In the genomic region with DNA sequence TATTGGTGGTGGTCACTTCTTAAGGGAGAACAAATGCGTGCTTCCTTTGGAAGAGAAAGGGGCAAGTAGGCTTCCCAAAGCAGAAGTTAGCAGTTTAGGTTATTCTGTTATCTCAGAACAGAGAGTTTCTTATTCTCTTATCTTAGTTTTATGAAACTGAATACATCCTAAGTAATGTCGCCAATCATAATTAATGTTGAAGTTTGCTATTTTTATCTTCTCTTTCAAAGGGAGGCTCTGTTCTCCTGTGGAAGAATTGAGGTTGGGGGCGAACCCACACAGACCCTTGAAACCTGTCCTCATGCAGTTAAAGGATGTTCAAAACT, we compare ENCODE assay signal across 9 mouse cellular contexts. TPM values are rescaled to one million over a fixed set of nuclear protein-coding genes. Genes with fewer than 3 reads are reported as not detected.
DNase-seq lines count a peak whose midpoint lies in the region; ATAC-seq lines count a peak whose summit lies in the region.
"Had no signal": no experiment of that assay in that cellular context is flagged by ENCODE, and none has a peak within 500 bp of the region (broad histone marks: within the 10 kb centered on the region; RNA-seq: fewer than 3 reads in every experiment).

No protein-coding gene starts in this region.

- peak overlapping the region; percentile 84 for H3K4me3 ChIP-seq in kidney, embryonic 14.5 days (ENCODE audit: low read length)
- H3K4me3 ChIP-seq in brown adipose tissue, adult 24 weeks (ENCODE audit: insufficient read depth, low read depth, low read length) = peak overlapping the region; percentile 83
- H3K4me3 ChIP-seq in hindbrain, embryonic 15.5 days = peak overlapping the region; percentile 86
- peak overlapping the region; percentile 92 for H3K4me3 ChIP-seq in midbrain, embryonic 14.5 days (replicated peaks; ENCODE audit: low read depth, low read length)

- no peaks in the 10 kb centered on the region; the same call in 1 of the 2 replicates for H3K4me1 ChIP-seq in kidney, embryonic 14.5 days (ENCODE audit: control insufficient read depth, insufficient read depth, low read length)
- H3K4me1 ChIP-seq in brown adipose tissue, adult 24 weeks (ENCODE audit: control insufficient read depth, insufficient read depth, insufficient read length, low read length) = peaks cover 3% of the 10 kb centered on the region; the same call in 1 of the 2 replicates
- peaks cover 23% of the 10 kb centered on the region for H3K4me1 ChIP-seq in hindbrain, embryonic 15.5 days (replicated peaks)
- peaks cover 10% of the 10 kb centered on the region for H3K4me1 ChIP-seq in midbrain, embryonic 14.5 days (ENCODE audit: control insufficient read depth, insufficient read depth, low read length)

- H3K36me3 ChIP-seq in kidney, embryonic 14.5 days (ENCODE audit: control insufficient read depth, insufficient read depth, low read length) = peaks cover 24% of the 10 kb centered on the region; the same call in 1 of the 2 replicates
- peaks cover 19% of the 10 kb centered on the region for H3K36me3 ChIP-seq in hindbrain, embryonic 15.5 days
- peaks cover 22% of the 10 kb centered on the region for H3K36me3 ChIP-seq in midbrain, embryonic 14.5 days (ENCODE audit: control insufficient read depth, insufficient read depth, low read length)

- no peak overlapping the region for H3K27ac ChIP-seq in kidney, embryonic 14.5 days (ENCODE audit: low read depth, low read length)
- no peak overlapping the region for H3K27ac ChIP-seq in brown adipose tissue, adult 24 weeks (replicated peaks; ENCODE audit: low read depth, low read length)
- peak overlapping the region; percentile 88; the same call in 1 of the 2 replicates for H3K27ac ChIP-seq in hindbrain, embryonic 15.5 days (replicated peaks)
- no peak overlapping the region for H3K27ac ChIP-seq in midbrain, embryonic 14.5 days (replicated peaks; ENCODE audit: low read depth, low read length)

- peak overlapping the region; percentile 83 for H3K9ac ChIP-seq in kidney, embryonic 14.5 days (ENCODE audit: low read depth, low read length)
- H3K9ac ChIP-seq in hindbrain, embryonic 15.5 days = peak overlapping the region; percentile 88; the same call in 1 of the 2 replicates
- H3K9ac ChIP-seq in midbrain, embryonic 14.5 days (replicated peaks; ENCODE audit: low read length) = peak overlapping the region; percentile 86; the same call in 1 of the 2 replicates

- H3K9me3 ChIP-seq in kidney, embryonic 14.5 days (ENCODE audit: control insufficient read depth, low read length) = no peaks in the 10 kb centered on the region
- no peaks in the 10 kb centered on the region for H3K9me3 ChIP-seq in hindbrain, embryonic 15.5 days
- H3K9me3 ChIP-seq in midbrain, embryonic 14.5 days (ENCODE audit: control insufficient read depth, low read length) = no peaks in the 10 kb centered on the region

- intact Hi-C loops in left cerebral cortex, postnatal 25 days (cut with DNase I) = loop anchor here (2.0 to 5.0 kb wide), 2 partner anchors 37 to 180 kb away; a partner anchor contains a TSS

- ATAC-seq in kidney, embryonic 14.5 days (ENCODE audit: low FRiP score, low TSS enrichment) = no peak
- ATAC-seq in hindbrain, embryonic 15.5 days (ENCODE audit: low FRiP score, low read depth) = no peak
- ATAC-seq in midbrain, embryonic 14.5 days (ENCODE audit: low FRiP score, low TSS enrichment) = no peak
- no peak for ATAC-seq in megakaryocyte progenitor cell, adult 5-6 weeks (replicated peaks; ENCODE audit: poor library complexity)

- 51% methylated on average over 3 of the region's 3 CpGs for WGBS in kidney, embryonic 14.5 days
- WGBS in hindbrain, embryonic 15.5 days = 62% methylated on average over 3 of the region's 3 CpGs
- WGBS in midbrain, embryonic 14.5 days = 61% methylated on average over 3 of the region's 3 CpGs

- H3K27me3 ChIP-seq in kidney, embryonic 14.5 days (ENCODE audit: control insufficient read depth, insufficient read depth, low read length) = no peaks in the 10 kb centered on the region
- no peaks in the 10 kb centered on the region for H3K27me3 ChIP-seq in hindbrain, embryonic 15.5 days
- H3K27me3 ChIP-seq in midbrain, embryonic 14.5 days (ENCODE audit: control insufficient read depth, insufficient read depth, low read length) = no peaks in the 10 kb centered on the region
- H3K27me3 ChIP-seq: Patski had no signal

- no peak for DNase-seq in kidney, postnatal 25 days
- no peak for DNase-seq in midbrain, embryonic 14.5 days
- no peak for DNase-seq in adrenal gland, postnatal 25 days
- DNase-seq in left cerebral cortex, postnatal 25 days (ENCODE audit: low spot score in 2 of 2) = no peak

- H3K4me2 ChIP-seq in kidney, embryonic 14.5 days (replicated peaks; ENCODE audit: low read depth, low read length) = peak overlapping the region; percentile 72
- H3K4me2 ChIP-seq in hindbrain, embryonic 15.5 days = peak overlapping the region; percentile 78
- peak overlapping the region; percentile 72 for H3K4me2 ChIP-seq in midbrain, embryonic 14.5 days (ENCODE audit: low read length)

RNA-seq across cellular contexts. Expression of a gene that starts 0.7 kb away (rescaled TPM):
- polyA plus RNA-seq in kidney, embryonic 14.5 days (2014; fragmentation: Nextera tagmentation; extraction: Ambion mirVana) = 54.2 and 54.5 TPM in 2 replicates
- polyA plus RNA-seq in brown adipose tissue, adult 24 weeks (2012; ENCODE audit: insufficient read depth, insufficient read length, missing spikeins) = 23.6 and 33.0 TPM in 2 replicates
- polyA plus RNA-seq in hindbrain, embryonic 15.5 days (2015; fragmentation: Nextera tagmentation; extraction: Ambion mirVana) = 58.2 TPM in 2 replicates
- 66.4 and 70.8 TPM in 2 replicates for polyA plus RNA-seq in midbrain, embryonic 14.5 days (2014; fragmentation: Nextera tagmentation; extraction: Ambion mirVana)
- total RNA-seq in megakaryocyte progenitor cell, adult 5-6 weeks (2015) = 61.5 and 79.9 TPM in 2 replicates
- total RNA-seq in megakaryocyte progenitor cell, adult 5-6 weeks (2017) = 93.2 and 126 TPM in 2 replicates
- 34.2 and 45.3 TPM in 2 replicates for total RNA-seq in adrenal gland, postnatal 25 days (2021)
- total RNA-seq in left cerebral cortex, postnatal 25 days (2021) = 10 to 100 TPM; 14.7 to 17.0 TPM

RNA-seq across cellular contexts. Expression of a gene that starts 28.1 kb away (rescaled TPM):
- polyA plus RNA-seq in kidney, embryonic 14.5 days (2014; fragmentation: Nextera tagmentation; extraction: Ambion mirVana) = 64.8 and 67.8 TPM in 2 replicates
- polyA plus RNA-seq in brown adipose tissue, adult 24 weeks (2012; ENCODE audit: insufficient read depth, insufficient read length, missing spikeins) = 14.0 and 15.7 TPM in 2 replicates
- 53.5 and 59.6 TPM in 2 replicates for polyA plus RNA-seq in hindbrain, embryonic 15.5 days (2015; fragmentation: Nextera tagmentation; extraction: Ambion mirVana)
- polyA plus RNA-seq in midbrain, embryonic 14.5 days (2014; fragmentation: Nextera tagmentation; extraction: Ambion mirVana) = 64.6 and 70.9 TPM in 2 replicates
- total RNA-seq in megakaryocyte progenitor cell, adult 5-6 weeks (2015) = 83.4 and 106 TPM in 2 replicates
- 43.5 and 58.8 TPM in 2 replicates for total RNA-seq in megakaryocyte progenitor cell, adult 5-6 weeks (2017)
- 29.8 and 31.4 TPM in 2 replicates for total RNA-seq in adrenal gland, postnatal 25 days (2021)
- total RNA-seq in left cerebral cortex, postnatal 25 days (2021) = 10 to 100 TPM; 25.2 to 28.8 TPM

RNA-seq across cellular contexts. Expression of a gene that starts 28.2 kb away (rescaled TPM):
- polyA plus RNA-seq in kidney, embryonic 14.5 days (2014; fragmentation: Nextera tagmentation; extraction: Ambion mirVana) = 298 and 368 TPM in 2 replicates
- polyA plus RNA-seq in brown adipose tissue, adult 24 weeks (2012; ENCODE audit: insufficient read depth, insufficient read length, missing spikeins) = 179 and 185 TPM in 2 replicates
- 229 and 241 TPM in 2 replicates for polyA plus RNA-seq in hindbrain, embryonic 15.5 days (2015; fragmentation: Nextera tagmentation; extraction: Ambion mirVana)
- polyA plus RNA-seq in midbrain, embryonic 14.5 days (2014; fragmentation: Nextera tagmentation; extraction: Ambion mirVana) = 255 and 268 TPM in 2 replicates
- total RNA-seq in megakaryocyte progenitor cell, adult 5-6 weeks (2015) = 151 and 162 TPM in 2 replicates
- 167 and 190 TPM in 2 replicates for total RNA-seq in megakaryocyte progenitor cell, adult 5-6 weeks (2017)
- 167 and 189 TPM in 2 replicates for total RNA-seq in adrenal gland, postnatal 25 days (2021)
- 100 to 1,000 TPM; 122 to 129 TPM for total RNA-seq in left cerebral cortex, postnatal 25 days (2021)

RNA-seq across cellular contexts. Expression of a gene that starts 36.4 kb away (rescaled TPM):
- polyA plus RNA-seq in kidney, embryonic 14.5 days (2014; fragmentation: Nextera tagmentation; extraction: Ambion mirVana) = 1.6 TPM in 2 replicates
- 7.3 and 8.1 TPM in 2 replicates for polyA plus RNA-seq in brown adipose tissue, adult 24 weeks (2012; ENCODE audit: insufficient read depth, insufficient read length, missing spikeins)
- 1.4 and 2.3 TPM in 2 replicates for polyA plus RNA-seq in hindbrain, embryonic 15.5 days (2015; fragmentation: Nextera tagmentation; extraction: Ambion mirVana)
- 0.93 and 0.96 TPM in 2 replicates for polyA plus RNA-seq in midbrain, embryonic 14.5 days (2014; fragmentation: Nextera tagmentation; extraction: Ambion mirVana)
- total RNA-seq in megakaryocyte progenitor cell, adult 5-6 weeks (2015) = 2.1 and 3.2 TPM in 2 replicates
- 1.3 and 5.2 TPM in 2 replicates for total RNA-seq in megakaryocyte progenitor cell, adult 5-6 weeks (2017)
- total RNA-seq in adrenal gland, postnatal 25 days (2021) = 7.4 and 9.1 TPM in 2 replicates
- total RNA-seq in left cerebral cortex, postnatal 25 days (2021) = 1 to 10 TPM; 1.4 to 3.0 TPM
